Mouse (Mus musculus) MEL (cell line): ENCODE measurements around the gene Tpp1. TPM values are rescaled to one million over a fixed set of nuclear protein-coding genes. Genes with fewer than 3 reads are reported as not detected.
A peak's percentile ranks its signal among the peaks of the same experiment; 100 is the strongest.

ENCODE experiments used
- DNase-seq: peaks from one replicate; pipeline ENCODE4 v3.0.0; 2011; ENCODE audit warnings: low read depth, low spot score
- H3K27ac ChIP-seq: 2 replicates; pipeline ENCODE4 v1.5.1; 2012; ENCODE audit warnings: low read depth, mild to moderate bottlenecking, control low read depth, low read length, moderate library complexity; ENCODE audit not compliant: control insufficient read depth
- H3K27me3 ChIP-seq, 2 experiments: fragments of 150-350 bp in 1 of 2; sonication (generic) in 1 of 2; 2 replicates each; pipeline ENCODE4 v1.6.1; 2012; ENCODE audit warnings: low read length in 2 of 2, mild to moderate bottlenecking in 2 of 2, improper control_type of control experiment in 1 of 2, moderate library complexity in 1 of 2; ENCODE audit not compliant: insufficient read depth in 2 of 2, control insufficient read depth in 1 of 2
- H3K36me3 ChIP-seq, 2 experiments: 2 replicates each; pipeline ENCODE4 v1.6.1; 2012 to 2014; ENCODE audit warnings: low read length in 2 of 2, improper control_type of control experiment in 1 of 2, inconsistent platforms in 1 of 2, mild to moderate bottlenecking in 1 of 2; ENCODE audit not compliant: insufficient read depth in 2 of 2, control insufficient read depth in 1 of 2
- H3K4me1 ChIP-seq, 2 experiments: fragments of 150-350 bp in 1 of 2; sonication (generic) in 1 of 2; 2 replicates each; pipeline ENCODE4 v1.6.1; 2012; ENCODE audit warnings: low read length in 2 of 2, improper control_type of control experiment in 1 of 2, mild to moderate bottlenecking in 1 of 2; ENCODE audit not compliant: insufficient read depth in 2 of 2, control insufficient read depth in 1 of 2
- H3K4me3 ChIP-seq, 2 experiments: fragments of 150-350 bp in 1 of 2; sonication (generic) in 1 of 2; 2 replicates each; pipeline ENCODE4 v1.5.1; 2012; ENCODE audit warnings: low read depth in 2 of 2, low read length in 2 of 2, mild to moderate bottlenecking in 2 of 2, moderate library complexity in 2 of 2, control low read depth in 1 of 2, improper control_type of control experiment in 1 of 2; ENCODE audit not compliant: control insufficient read depth in 1 of 2, insufficient read depth in 1 of 2
- H3K79me2 ChIP-seq: 2 replicates; pipeline ENCODE4 v1.6.1; 2012; ENCODE audit warnings: mild to moderate bottlenecking, low read length, moderate library complexity; ENCODE audit not compliant: control insufficient read depth, poor library complexity, insufficient read depth
- H3K9ac ChIP-seq: 2 replicates; pipeline ENCODE4 v1.6.1; 2012; ENCODE audit warnings: low read depth, mild to moderate bottlenecking, control low read depth, low read length, moderate library complexity; ENCODE audit not compliant: control insufficient read depth, poor library complexity, severe bottlenecking
- H3K9me3 ChIP-seq: fragments of 150-350 bp; sonication (generic); replicated peaks from 2 replicates; pipeline ENCODE4 v1.6.1; 2012; ENCODE audit warnings: mild to moderate bottlenecking, low read length, improper control_type of control experiment, moderate library complexity; ENCODE audit not compliant: insufficient read depth
- BHLHE40 ChIP-seq: IDR thresholded peaks from 2 replicates; pipeline ENCODE4 v1.6.1; 2012; ENCODE audit warnings: low read depth, mild to moderate bottlenecking, inconsistent platforms, low read length, improper control_type of control experiment, borderline replicate concordance
- CHD1 ChIP-seq: IDR thresholded peaks from 2 replicates; pipeline ENCODE4 v1.6.1; 2012; ENCODE audit warnings: low read depth, mild to moderate bottlenecking, inconsistent platforms, low read length, improper control_type of control experiment
- CTCF ChIP-seq, 3 experiments: IDR thresholded peaks in 2 of 3; conservative IDR thresholded peaks in 1 of 3; 2 replicates each; pipeline ENCODE4 v1.5.1; 2011 to 2012; ENCODE audit warnings: low read length in 3 of 3, low read depth in 2 of 3, mild to moderate bottlenecking in 2 of 3, improper control_type of control experiment in 1 of 3, inconsistent platforms in 1 of 3, mixed read lengths in 1 of 3, moderate library complexity in 1 of 3; ENCODE audit not compliant: control insufficient read depth in 1 of 3, insufficient read depth in 1 of 3, poor library complexity in 1 of 3, severe bottlenecking in 1 of 3
- E2F4 ChIP-seq: IDR thresholded peaks from 2 replicates; pipeline ENCODE4 v1.6.1; 2011; ENCODE audit warnings: low read depth, low read length, improper control_type of control experiment, borderline replicate concordance
- ELF1 ChIP-seq: IDR thresholded peaks from 2 replicates; pipeline ENCODE4 v1.6.1; 2014; ENCODE audit warnings: low read depth, mild to moderate bottlenecking, inconsistent platforms, low read length, improper control_type of control experiment, moderate library complexity
- EP300 ChIP-seq, 2 experiments: IDR thresholded peaks; 2 replicates each; pipeline ENCODE4 v1.6.1; 2011; ENCODE audit warnings: improper control_type of control experiment in 2 of 2, low read length in 2 of 2, low read depth in 1 of 2, mild to moderate bottlenecking in 1 of 2
- GABPA ChIP-seq: IDR thresholded peaks from 2 replicates; pipeline ENCODE4 v1.6.1; 2012; ENCODE audit warnings: low read depth, mild to moderate bottlenecking, inconsistent platforms, low read length, improper control_type of control experiment, moderate library complexity
- GATA1 ChIP-seq: IDR thresholded peaks from 2 replicates; pipeline ENCODE4 v1.6.1; 2011; ENCODE audit warnings: low read depth, low read length, improper control_type of control experiment
- HCFC1 ChIP-seq: IDR thresholded peaks from 2 replicates; pipeline ENCODE4 v1.6.1; 2012; ENCODE audit warnings: low read depth, mild to moderate bottlenecking, inconsistent platforms, low read length, improper control_type of control experiment, moderate library complexity
- JUND ChIP-seq: IDR thresholded peaks from 2 replicates; pipeline ENCODE4 v1.6.1; 2011; ENCODE audit warnings: low read depth, mild to moderate bottlenecking, improper control_type of control experiment, low read length
- KAT2A ChIP-seq: conservative IDR thresholded peaks from 2 replicates; pipeline ENCODE4 v1.6.1; 2012; ENCODE audit warnings: low read depth, low read length, improper control_type of control experiment, inconsistent platforms
- MAFK ChIP-seq: IDR thresholded peaks from 2 replicates; pipeline ENCODE4 v1.6.1; 2011; ENCODE audit warnings: low read depth, mild to moderate bottlenecking, low read length, improper control_type of control experiment, borderline replicate concordance
- MAX ChIP-seq: IDR thresholded peaks from 2 replicates; pipeline ENCODE4 v1.6.1; 2011; ENCODE audit warnings: low read length, improper control_type of control experiment
- MAZ ChIP-seq: IDR thresholded peaks from 2 replicates; pipeline ENCODE4 v1.6.1; 2012; ENCODE audit warnings: low read depth, mild to moderate bottlenecking, inconsistent platforms, low read length, improper control_type of control experiment
- MXI1 ChIP-seq: IDR thresholded peaks from 2 replicates; pipeline ENCODE4 v1.6.1; 2011; ENCODE audit warnings: mild to moderate bottlenecking, low read depth, low read length, improper control_type of control experiment
- MYC ChIP-seq: IDR thresholded peaks from 2 replicates; pipeline ENCODE4 v1.6.1; 2011; ENCODE audit warnings: low read depth, mild to moderate bottlenecking, low read length, improper control_type of control experiment, moderate library complexity
- NELFE ChIP-seq: IDR thresholded peaks from 2 replicates; pipeline ENCODE4 v1.6.1; 2011; ENCODE audit warnings: low read depth, low read length, improper control_type of control experiment
- POLR2A ChIP-seq, 2 experiments: IDR thresholded peaks; 2 replicates each; pipeline ENCODE4 v1.6.1; 2011 to 2012; ENCODE audit warnings: low read length in 2 of 2, mild to moderate bottlenecking in 2 of 2, control low read depth in 1 of 2, improper control_type of control experiment in 1 of 2, low read depth in 1 of 2, moderate library complexity in 1 of 2; ENCODE audit not compliant: control insufficient read depth in 1 of 2, insufficient read depth in 1 of 2, poor library complexity in 1 of 2
- RCOR1 ChIP-seq: IDR thresholded peaks from 2 replicates; pipeline ENCODE4 v1.6.1; 2012; ENCODE audit warnings: low read depth, mild to moderate bottlenecking, inconsistent platforms, low read length, improper control_type of control experiment
- SMC3 ChIP-seq: IDR thresholded peaks from 2 replicates; pipeline ENCODE4 v1.6.1; 2011; ENCODE audit warnings: low read depth, low read length, improper control_type of control experiment
- TAL1 ChIP-seq: IDR thresholded peaks from 2 replicates; pipeline ENCODE4 v1.6.1; 2012; ENCODE audit warnings: mild to moderate bottlenecking, inconsistent platforms, low read length, moderate library complexity, mixed read lengths
- TBP ChIP-seq: IDR thresholded peaks from 2 replicates; pipeline ENCODE4 v1.8.0; 2011; ENCODE audit warnings: low read depth, low read length, improper control_type of control experiment
- ZKSCAN1 ChIP-seq: IDR thresholded peaks from 2 replicates; pipeline ENCODE4 v1.6.1; 2012; ENCODE audit warnings: low read depth, mild to moderate bottlenecking, inconsistent platforms, low read length, improper control_type of control experiment, moderate library complexity
- polyA plus RNA-seq, 2 experiments: library from polyadenylated mRNA; stranded (reverse) in 1 of 2; unstranded in 1 of 2; fragments of >175 nt in 1 of 2; fragments of >200 nt in 1 of 2; gene quantifications; 2 replicates each; pipeline versions ENCODE4 v1.2.1 to v1.2.4; 2012; ENCODE audit warnings: low replicate concordance in 2 of 2, low read depth in 1 of 2; ENCODE audit not compliant: insufficient read length in 2 of 2, insufficient read depth in 1 of 2, missing spikeins in 1 of 2
- total RNA-seq: library from RNA; depleted of rRNA; stranded (reverse); fragments of 300-350 nt; gene quantifications from 2 replicates; pipeline ENCODE4 v1.2.3, GENCODE M21; 2012

The Tpp1 gene
- total and polyA plus RNA-seq, 3 experiments: 17.5 to 45.4 TPM; not detected in 1

- H3K36me3 ChIP-seq: peaks cover 0 to 2% of the 10 kb centered on the region in 2 experiments; a peak in 1 of 4 replicates
- DNase-seq: no peak
- peak overlapping the region in 1 of 2 experiments; percentile 21; a peak in 1 of 4 replicates for H3K4me3 ChIP-seq
- H3K27me3 ChIP-seq: peaks cover 0 to 2% of the 10 kb centered on the region in 2 experiments; a peak in 1 of 4 replicates
- TF ChIP-seq MXI1: no peak
- no peak for TF ChIP-seq SMC3
- no peak for TF ChIP-seq MAZ
- no peak for TF ChIP-seq GATA1
- TF ChIP-seq CTCF (IDR thresholded peaks at IDR 0.05 in 2 of 3, conservative IDR thresholded peaks at IDR 0.05 in 1 of 3; ENCODE audit: control insufficient read depth in 1 of 3, insufficient read depth in 1 of 3, low read depth in 2 of 3, low read length in 3 of 3, poor library complexity in 1 of 3, severe bottlenecking in 1 of 3): no peak
- TF ChIP-seq RCOR1: no peak
- TF ChIP-seq POLR2A (IDR thresholded peaks at IDR 0.05; ENCODE audit: control insufficient read depth in 1 of 2, insufficient read depth in 1 of 2, low read depth in 1 of 2, low read length in 2 of 2, poor library complexity in 1 of 2): no peak
- TF ChIP-seq KAT2A: no peak
- no peak for TF ChIP-seq MYC
- TF ChIP-seq BHLHE40: no peak
- TF ChIP-seq ZKSCAN1: no peak
- no peak for TF ChIP-seq MAFK
- no peak for TF ChIP-seq TBP
- peaks cover 0 to 14% of the 10 kb centered on the region in 2 experiments; a peak in 2 of 4 replicates for H3K4me1 ChIP-seq
- no peak overlapping the region for H3K27ac ChIP-seq
- no peaks in the 10 kb centered on the region for H3K9me3 ChIP-seq
- H3K9ac ChIP-seq: no peak overlapping the region
- no peaks in the 10 kb centered on the region for H3K79me2 ChIP-seq
Observed at GRCm38 (mm10) chr7:105777797-105778552, 25.9 kb upstream of the Tpp1 start.

GRCm38 (mm10) chr7:105777316-105777715 is 25.3 kb upstream of the Tpp1 start:
- H3K9ac ChIP-seq: no peak overlapping the region
- peaks cover 0 to 2% of the 10 kb centered on the region in 2 experiments; a peak in 1 of 4 replicates for H3K27me3 ChIP-seq
- H3K36me3 ChIP-seq: peaks cover 0 to 2% of the 10 kb centered on the region in 2 experiments; a peak in 1 of 4 replicates

More at GRCm38 (mm10) chr7:105777316-105777715, 25.3 kb upstream of the Tpp1 start:
- H3K4me1 ChIP-seq: peaks cover 0 to 14% of the 10 kb centered on the region in 2 experiments; a peak in 2 of 4 replicates
- no peaks in the 10 kb centered on the region for H3K9me3 ChIP-seq
- no peak for DNase-seq
- H3K4me3 ChIP-seq: no peak overlapping the region
- H3K27ac ChIP-seq: no peak overlapping the region
- no peaks in the 10 kb centered on the region for H3K79me2 ChIP-seq
- TF ChIP-seq HCFC1 (no peak), MXI1 (no peak), MAZ (no peak), TAL1 (no peak), BHLHE40 (no peak), EP300 (IDR thresholded peaks at IDR 0.05; ENCODE audit: low read depth in 1 of 2, low read length in 2 of 2) (no peak), MAX (no peak), JUND (no peak), GABPA (no peak), CTCF (IDR thresholded peaks at IDR 0.05 in 2 of 3, conservative IDR thresholded peaks at IDR 0.05 in 1 of 3; ENCODE audit: control insufficient read depth in 1 of 3, insufficient read depth in 1 of 3, low read depth in 2 of 3, low read length in 3 of 3, poor library complexity in 1 of 3, severe bottlenecking in 1 of 3) (no peak), E2F4 (no peak), ELF1 (no peak), POLR2A (IDR thresholded peaks at IDR 0.05; ENCODE audit: control insufficient read depth in 1 of 2, insufficient read depth in 1 of 2, low read depth in 1 of 2, low read length in 2 of 2, poor library complexity in 1 of 2) (no peak), CHD1 (no peak), NELFE (no peak)
- TF ChIP-seq, all 39 proteins: peak for 0
